In the genomic region with DNA sequence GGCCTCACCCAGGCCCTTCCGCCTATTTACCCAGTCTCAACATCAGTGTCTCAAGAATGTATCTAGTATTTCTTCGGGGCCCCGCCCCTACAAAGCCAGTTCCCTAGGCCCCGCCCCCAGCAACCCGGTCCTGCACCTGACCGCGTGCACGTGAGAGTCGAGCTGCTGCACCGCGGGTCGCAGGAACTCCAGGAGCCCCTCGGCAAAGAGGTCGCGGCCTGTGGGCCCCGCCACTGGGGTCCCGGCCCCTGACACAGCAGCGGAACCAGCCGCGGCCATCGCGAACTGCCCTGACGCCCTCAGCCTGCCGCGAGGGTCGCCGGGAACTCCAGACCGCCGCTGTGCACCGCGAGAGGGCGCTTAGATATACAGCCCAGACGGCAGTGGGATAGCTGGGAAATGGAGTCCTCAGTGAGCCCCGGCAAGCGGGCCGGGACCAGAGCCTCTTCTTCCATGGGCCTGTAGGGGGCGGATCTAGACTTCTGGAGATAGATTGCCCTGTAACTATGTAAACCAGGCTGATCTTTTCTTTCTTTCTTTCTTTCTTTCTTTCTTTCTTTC, we compare ENCODE assay signal across 8 mouse cellular contexts. TPM values are rescaled to one million over a fixed set of nuclear protein-coding genes. Genes with fewer than 3 reads are reported as not detected.
DNase-seq lines count a peak whose midpoint lies in the region; ATAC-seq and TF ChIP-seq lines count a peak whose summit lies in the region.

Snapin (minus strand) TSS at position 338 of the 561 bp plus-strand sequence.

- H3K4me3 ChIP-seq in C2C12 (ENCODE audit: insufficient read depth, poor library complexity, severe bottlenecking), result peak within 1 kb of the TSS; percentile 46
- peak within 1 kb of the TSS; percentile 92 for H3K4me3 ChIP-seq in erythroblast, embryonic 14.5 days (replicated peaks)
- H3K4me3 ChIP-seq in heart, embryonic 12.5 days, result peak within 1 kb of the TSS; percentile 75
- H3K4me3 ChIP-seq in kidney, postnatal 0 days (replicated peaks; ENCODE audit: low read depth, low read length), result peak within 1 kb of the TSS; percentile 81
- peak within 1 kb of the TSS; percentile 77 for H3K4me3 ChIP-seq in liver, embryonic 11.5 days (ENCODE audit: low read depth, low read length)
- H3K4me3 ChIP-seq in stomach, embryonic 14.5 days (ENCODE audit: low read depth, low read length), result peak within 1 kb of the TSS; percentile 68

- H3K27me3 ChIP-seq in C2C12 (ENCODE audit: control insufficient read depth, insufficient read depth, insufficient read length), result no peaks in the 10 kb centered on the region
- no peaks in the 10 kb centered on the region for H3K27me3 ChIP-seq in erythroblast, embryonic 14.5 days (ENCODE audit: control insufficient read depth)
- H3K27me3 ChIP-seq in heart, embryonic 12.5 days (replicated peaks), result no peaks in the 10 kb centered on the region
- no peaks in the 10 kb centered on the region for H3K27me3 ChIP-seq in kidney, postnatal 0 days (ENCODE audit: insufficient read depth, low read length)
- no peaks in the 10 kb centered on the region for H3K27me3 ChIP-seq in liver, embryonic 11.5 days (replicated peaks; ENCODE audit: control insufficient read depth, insufficient read depth, low read length)
- no peaks in the 10 kb centered on the region for H3K27me3 ChIP-seq in stomach, embryonic 14.5 days (ENCODE audit: control insufficient read depth, insufficient read depth, low read length)

- WGBS in heart, embryonic 12.5 days, result 0% methylated on average over 37 of the region's 37 CpGs
- under 1% methylated on average over 37 of the region's 37 CpGs for WGBS in kidney, postnatal 0 days
- WGBS in liver, embryonic 11.5 days, result under 1% methylated on average over 37 of the region's 37 CpGs
- under 1% methylated on average over 37 of the region's 37 CpGs for WGBS in stomach, embryonic 14.5 days

- peak; percentile 96 for ATAC-seq in heart, embryonic 12.5 days (ENCODE audit: insufficient number of reproducible peaks, low FRiP score)
- ATAC-seq in kidney, postnatal 0 days (replicated peaks; ENCODE audit: low FRiP score, low read depth), result peak; percentile 98
- ATAC-seq in liver, embryonic 11.5 days (replicated peaks; ENCODE audit: low FRiP score), result peak; percentile 99
- ATAC-seq in stomach, embryonic 14.5 days (ENCODE audit: insufficient number of reproducible peaks, insufficient read depth, low FRiP score, low read depth), result peak; percentile 98

- TF ChIP-seq CTCF in C2C12 (IDR thresholded peaks at IDR 0.05; ENCODE audit: control insufficient read depth, insufficient read depth, insufficient read length), result peak; percentile 95
- TF ChIP-seq CTCF in brain, embryonic 14.5 days (IDR thresholded peaks at IDR 0.05; ENCODE audit: borderline replicate concordance, extremely low read depth, insufficient read depth, insufficient read length), result peak; percentile 85
- TF ChIP-seq CTCF in kidney, postnatal 0 days (IDR thresholded peaks at IDR 0.05; ENCODE audit: low read depth), result peak; percentile 95

- H3K9ac ChIP-seq in heart, embryonic 12.5 days, result peak within 1 kb of the TSS; percentile 81
- H3K9ac ChIP-seq in kidney, postnatal 0 days (ENCODE audit: low read depth, low read length), result peak within 1 kb of the TSS; percentile 85
- peak within 1 kb of the TSS; percentile 85 for H3K9ac ChIP-seq in liver, embryonic 11.5 days (ENCODE audit: low read depth, low read length)
- H3K9ac ChIP-seq in stomach, embryonic 14.5 days (replicated peaks; ENCODE audit: low read depth, low read length), result peak within 1 kb of the TSS; percentile 52; the same call in 1 of the 2 replicates

- peak; percentile 98 for DNase-seq in brain, embryonic 14.5 days (ENCODE audit: low read depth)
- peak; percentile 99 for DNase-seq in kidney, postnatal 0 days (ENCODE audit: low spot score)
- peak; percentile 97 for DNase-seq in liver, embryonic 11.5 days (ENCODE audit: low spot score)
- DNase-seq in naive thymus-derived CD4-positive, alpha-beta T cell, adult 2 months (ENCODE audit: low read depth), result peak; percentile 97

- H3K79me2 ChIP-seq in C2C12 (ENCODE audit: control insufficient read depth, insufficient read depth), result peaks cover 5% of the 10 kb centered on the region

- peak within 1 kb of the TSS; percentile 82 for H3ac ChIP-seq in C2C12 (ENCODE audit: control insufficient read depth, insufficient read length, low read depth)

- H3K9me3 ChIP-seq in erythroblast, embryonic 14.5 days (ENCODE audit: control insufficient read depth, low read length), result no peaks in the 10 kb centered on the region
- H3K9me3 ChIP-seq in heart, embryonic 12.5 days (replicated peaks), result no peaks in the 10 kb centered on the region
- no peaks in the 10 kb centered on the region for H3K9me3 ChIP-seq in kidney, postnatal 0 days (replicated peaks; ENCODE audit: low read length)
- H3K9me3 ChIP-seq in liver, embryonic 11.5 days (ENCODE audit: control insufficient read depth, low read length), result no peaks in the 10 kb centered on the region
- no peaks in the 10 kb centered on the region for H3K9me3 ChIP-seq in stomach, embryonic 14.5 days (ENCODE audit: control insufficient read depth, low read depth, low read length)

- H3K27ac ChIP-seq in heart, embryonic 12.5 days (ENCODE audit: poor library complexity, severe bottlenecking), result peak within 1 kb of the TSS; percentile 65
- peak within 1 kb of the TSS; percentile 86 for H3K27ac ChIP-seq in kidney, postnatal 0 days
- peak within 1 kb of the TSS; percentile 73 for H3K27ac ChIP-seq in liver, embryonic 11.5 days (ENCODE audit: low read depth, low read length)
- H3K27ac ChIP-seq in stomach, embryonic 14.5 days (ENCODE audit: low read length), result peak within 1 kb of the TSS; percentile 55; the same call in 1 of the 2 replicates

- H3K79me3 ChIP-seq in C2C12 (ENCODE audit: low read depth), result peaks cover 5% of the 10 kb centered on the region

- H3K4me1 ChIP-seq in erythroblast, embryonic 14.5 days (ENCODE audit: control insufficient read depth), result peaks cover 23% of the 10 kb centered on the region
- H3K4me1 ChIP-seq in heart, embryonic 12.5 days (replicated peaks), result peaks cover 10% of the 10 kb centered on the region
- H3K4me1 ChIP-seq in kidney, postnatal 0 days (replicated peaks; ENCODE audit: insufficient read depth, low read length), result no peaks in the 10 kb centered on the region
- H3K4me1 ChIP-seq in liver, embryonic 11.5 days (replicated peaks; ENCODE audit: control insufficient read depth, insufficient read depth, low read length), result no peaks in the 10 kb centered on the region
- H3K4me1 ChIP-seq in stomach, embryonic 14.5 days (ENCODE audit: control insufficient read depth, insufficient read depth, low read length), result peaks cover 10% of the 10 kb centered on the region; the same call in 1 of the 2 replicates

- H3K4me2 ChIP-seq in heart, embryonic 12.5 days, result peak within 1 kb of the TSS; percentile 80
- H3K4me2 ChIP-seq in kidney, postnatal 0 days (ENCODE audit: low read length), result peak within 1 kb of the TSS; percentile 68
- peak within 1 kb of the TSS; percentile 78 for H3K4me2 ChIP-seq in liver, embryonic 11.5 days
- peak within 1 kb of the TSS; percentile 60 for H3K4me2 ChIP-seq in stomach, embryonic 14.5 days (replicated peaks; ENCODE audit: low read depth, low read length)

- TF ChIP-seq POLR2A in brain, embryonic 14.5 days (IDR thresholded peaks at IDR 0.05; ENCODE audit: borderline replicate concordance, extremely low read depth, insufficient read depth, insufficient read length, poor library complexity, severe bottlenecking), result peak; percentile 91

- peaks cover 53% of the 10 kb centered on the region for H3K36me3 ChIP-seq in C2C12 (ENCODE audit: control insufficient read depth, insufficient read depth)
- peaks cover 62% of the 10 kb centered on the region for H3K36me3 ChIP-seq in erythroblast, embryonic 14.5 days (ENCODE audit: control insufficient read depth)
- peaks cover 45% of the 10 kb centered on the region for H3K36me3 ChIP-seq in heart, embryonic 12.5 days
- peaks cover 15% of the 10 kb centered on the region; the same call in 1 of the 2 replicates for H3K36me3 ChIP-seq in kidney, postnatal 0 days (ENCODE audit: insufficient read depth, low read length)
- peaks cover 19% of the 10 kb centered on the region for H3K36me3 ChIP-seq in liver, embryonic 11.5 days (ENCODE audit: control insufficient read depth, insufficient read depth, low read length)
- H3K36me3 ChIP-seq in stomach, embryonic 14.5 days (ENCODE audit: control insufficient read depth, insufficient read depth, low read length), result peaks cover 34% of the 10 kb centered on the region

TF ChIP-seq in C2C12, 6 proteins besides CTCF, POLR2A, EP300 and RAD21:
- TF ChIP-seq CEBPB (IDR thresholded peaks at IDR 0.05; ENCODE audit: low read depth), result no peak
- TF ChIP-seq MAX (IDR thresholded peaks at IDR 0.05), result no peak
- no peak for TF ChIP-seq USF1 (IDR thresholded peaks at IDR 0.05; ENCODE audit: low read depth)
- no peak for TF ChIP-seq MYOD1 (IDR thresholded peaks at IDR 0.05; ENCODE audit: control insufficient read depth, insufficient read length, low read depth)
- TF ChIP-seq FOSL1 (IDR thresholded peaks at IDR 0.05; ENCODE audit: insufficient read depth, low read length, poor library complexity, severe bottlenecking), result no peak
- TF ChIP-seq MYOG (IDR thresholded peaks at IDR 0.05; ENCODE audit: control insufficient read depth, extremely low read depth, insufficient read length), result no peak

RNA-seq across cellular contexts. Expression of gene Snapin, which starts in this region (rescaled TPM):
- polyA plus RNA-seq in C2C12 (2012; fragmentation: generic; extraction: Trizol), result 18.8 TPM
- 45.1 and 54.1 TPM in 2 replicates for polyA plus RNA-seq in brain, embryonic 14.5 days (2012; rRNA removed)
- 0.11 and 0.14 TPM in 2 replicates for polyA plus RNA-seq in erythroblast, embryonic 14.5 days (2012)
- 72.9 and 75.3 TPM in 2 replicates for polyA plus RNA-seq in heart, embryonic 12.5 days (2016; fragmentation: Nextera tagmentation; extraction: Ambion mirVana)
- polyA plus RNA-seq in kidney, postnatal 0 days (2015; fragmentation: Nextera tagmentation; extraction: Ambion mirVana), result 76.1 and 79.6 TPM in 2 replicates
- polyA plus RNA-seq in liver, embryonic 11.5 days (2014; fragmentation: Nextera tagmentation; extraction: Ambion mirVana), result 44.9 and 46.4 TPM in 2 replicates
- 81.2 and 88.0 TPM in 2 replicates for polyA plus RNA-seq in stomach, embryonic 14.5 days (2014; fragmentation: Nextera tagmentation; extraction: Ambion mirVana)

Comparison
In these comparisons a context has a peak if more than half of its experiments do, and no peak if none do; other contexts are left out.
1. Peak in every context shown above with its lines: DNase-seq, ATAC-seq, H3K4me3 ChIP-seq and H3K27ac ChIP-seq.
2. RNA of gene Snapin (polyA plus RNA-seq): 81.2 to 88.0 TPM in stomach, embryonic 14.5 days, 76.1 to 79.6 TPM in kidney, postnatal 0 days, 72.9 to 75.3 TPM in heart, embryonic 12.5 days, 44.9 to 46.4 TPM in liver, embryonic 11.5 days, 45.1 to 54.1 TPM in brain, embryonic 14.5 days and 18.8 TPM in C2C12 (single experiment); 0.11 to 0.14 TPM in erythroblast, embryonic 14.5 days; every median in the first group is over 10 times any median in the second.